Mouse (Mus musculus) right cerebral cortex, adult 2 months (tissue): Measurements from ENCODE around the gene Ropn1l.

Experiments
- DNase-seq, 2 experiments: peaks; one replicate each; pipeline ENCODE4 v3.0.0; 2021 to 2022; ENCODE audit warnings: low spot score in 2 of 2

Gene Ropn1l

GRCm38 (mm10) chr15:31447121-31447520 is 6.4 kb downstream of the Ropn1l start:
- peak; percentile 65 to 72 for DNase-seq

GRCm38 (mm10) chr15:31442698-31443097 is 10.8 kb downstream of the Ropn1l start:
- no peak for DNase-seq

- no peak for DNase-seq
Observed at GRCm38 (mm10) chr15:31441996-31442395, 11.5 kb downstream of the Ropn1l start.

- DNase-seq: no peak
Observed at GRCm38 (mm10) chr15:31436811-31437210, 16.7 kb downstream of the Ropn1l start.

GRCm38 (mm10) chr15:31436083-31436482 is 17.5 kb downstream of the Ropn1l start:
- DNase-seq: no peak

GRCm38 (mm10) chr15:31433768-31434167 is 19.8 kb downstream of the Ropn1l start:
- no peak for DNase-seq

- DNase-seq: no peak
Observed at GRCm38 (mm10) chr15:31431847-31432246, 21.7 kb downstream of the Ropn1l start.

- no peak for DNase-seq
Observed at GRCm38 (mm10) chr15:31430014-31430413, 23.5 kb downstream of the Ropn1l start.

GRCm38 (mm10) chr15:31429429-31429828 is 24.1 kb downstream of the Ropn1l start:
- DNase-seq: no peak

- DNase-seq: peak; percentile 81 to 84
Observed at GRCm38 (mm10) chr15:31428571-31428970, 25.0 kb downstream of the Ropn1l start.

- no peak for DNase-seq
Observed at GRCm38 (mm10) chr15:31427390-31427789, 26.1 kb downstream of the Ropn1l start.

GRCm38 (mm10) chr15:31426066-31426706 is 27.4 kb downstream of the Ropn1l start:
- peak in 1 of 2 experiments; percentile 43 for DNase-seq

GRCm38 (mm10) chr15:31422649-31423369 is 30.7 kb downstream of the Ropn1l start:
- DNase-seq: peak; percentile 41 to 60

GRCm38 (mm10) chr15:31419037-31419436 is 34.5 kb downstream of the Ropn1l start:
- DNase-seq: no peak

GRCm38 (mm10) chr15:31418686-31419024 is 34.9 kb downstream of the Ropn1l start:
- no peak for DNase-seq

- peak; percentile 72 to 78 for DNase-seq
Observed at GRCm38 (mm10) chr15:31417796-31418685, 35.5 kb downstream of the Ropn1l start.

GRCm38 (mm10) chr15:31417409-31417795 is 36.1 kb downstream of the Ropn1l start:
- DNase-seq: no peak

GRCm38 (mm10) chr15:31415181-31415580 is 38.4 kb downstream of the Ropn1l start:
- no peak for DNase-seq

- DNase-seq: no peak
Observed at GRCm38 (mm10) chr15:31414179-31414898, 39.2 kb downstream of the Ropn1l start.

GRCm38 (mm10) chr15:31413662-31414061 is 39.9 kb downstream of the Ropn1l start:
- no peak for DNase-seq

- no peak for DNase-seq
Observed at GRCm38 (mm10) chr15:31412933-31413332, 40.6 kb downstream of the Ropn1l start.

GRCm38 (mm10) chr15:31412436-31412835 is 41.1 kb downstream of the Ropn1l start:
- no peak for DNase-seq
